Mouse (Mus musculus): ENCODE results near the gene Gm9972.

DNA sequence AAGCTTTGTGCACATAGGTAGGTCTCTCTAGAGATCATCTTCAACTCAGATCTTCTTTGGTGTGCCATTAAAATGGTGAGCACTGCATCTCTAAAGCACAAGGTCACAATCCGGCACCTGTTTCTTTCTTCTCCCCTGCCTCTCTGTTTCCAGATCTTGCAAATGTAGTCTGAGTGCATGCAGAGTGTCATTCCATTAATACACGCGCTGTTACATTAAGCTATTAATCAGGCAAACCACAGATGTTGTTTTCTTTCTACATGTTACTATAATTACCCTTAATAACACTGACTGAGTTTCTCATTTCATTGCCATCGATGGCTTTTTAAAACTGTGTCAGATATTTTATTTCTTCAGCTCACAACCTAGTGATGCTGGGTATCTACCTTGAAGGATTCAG lies 22.6 kb upstream of the Gm9972 start:
- TF ChIP-seq CTCF (IDR thresholded peaks at IDR 0.05; ENCODE audit: control insufficient read depth, insufficient read depth, insufficient read length) (no peak), MYOD1 (IDR thresholded peaks at IDR 0.05; ENCODE audit: control insufficient read depth, insufficient read length, low read depth) (no peak), MAX (IDR thresholded peaks at IDR 0.05) (no peak), USF1 (IDR thresholded peaks at IDR 0.05; ENCODE audit: low read depth) (no peak), CEBPB (IDR thresholded peaks at IDR 0.05; ENCODE audit: low read depth) (no peak), MYOG (IDR thresholded peaks at IDR 0.05; ENCODE audit: control insufficient read depth, extremely low read depth, insufficient read length) (no peak)
